Mouse (Mus musculus) heart, embryonic 10.5 days (tissue): ENCODE results near the gene Olfr169. TPM values are rescaled to one million over a fixed set of nuclear protein-coding genes. Genes with fewer than 3 reads are reported as not detected.
"Not testable (repeated sequence)": the region's sequence is repeated elsewhere in the genome, so short reads cannot be mapped to it uniquely, and the experiment has no call there.

Experiments used
- DNase-seq: peaks from one replicate; pipeline ENCODE4 v3.0.0-alpha.2; 2017; ENCODE audit warnings: low spot score
- H3K27ac ChIP-seq: fragments of 300-500 bp; sonication (generic); 2 replicates; pipeline ENCODE4 v1.5.1; 2016; ENCODE audit warnings: mild to moderate bottlenecking
- H3K27me3 ChIP-seq: fragments of 300-500 bp; sonication (generic); 2 replicates; pipeline ENCODE4 v1.6.1; 2016; ENCODE audit warnings: mild to moderate bottlenecking; ENCODE audit not compliant: poor library complexity, insufficient read depth, severe bottlenecking
- H3K36me3 ChIP-seq: fragments of 300-500 bp; sonication (generic); 2 replicates; pipeline ENCODE4 v1.6.1; 2016; ENCODE audit warnings: mild to moderate bottlenecking, moderate library complexity
- H3K4me1 ChIP-seq: fragments of 300-500 bp; sonication (generic); 2 replicates; pipeline ENCODE4 v1.6.1; 2016; ENCODE audit warnings: mild to moderate bottlenecking
- H3K4me3 ChIP-seq: fragments of 300-500 bp; sonication (generic); 2 replicates; pipeline ENCODE4 v1.5.1; 2016; ENCODE audit warnings: mild to moderate bottlenecking, moderate library complexity
- H3K9me3 ChIP-seq: fragments of 300-500 bp; sonication (generic); 2 replicates; pipeline ENCODE4 v1.6.1; 2016; ENCODE audit warnings: mild to moderate bottlenecking, moderate library complexity
- whole genome bisulfite sequencing: fragments of 180-500 bp; shearing (Covaris S2); methylation state at CpG from one replicate; pipeline ENCODE4 v1.1.7; 2016; 5-methylcytosine and 5-hydroxymethylcytosine counted together
- polyA plus RNA-seq: library from polyadenylated mRNA; unstranded; fragments of >200 nt; fragmentation: Nextera tagmentation; extraction: Ambion mirVana; gene quantifications from 2 replicates; pipeline ENCODE4 v1.2.1, GENCODE M21; 2016

Olfr169 gene
- not detected in 2 replicates for polyA plus RNA-seq

GRCm38 (mm10) chr16:19571709-19572108, at the start of gene Olfr169:
Gene Olfr169 (minus strand): TSS chr16:19571809.
- H3K4me1 ChIP-seq, DNase-seq, H3K27me3 ChIP-seq, H3K9me3 ChIP-seq, H3K36me3 ChIP-seq, H3K4me3 ChIP-seq, H3K27ac ChIP-seq: not testable (repeated sequence)
- 78% methylated on average over 2 of the region's 2 CpGs for WGBS

GRCm38 (mm10) chr16:19611782-19612181, 40.2 kb upstream of the Olfr169 start, which contains the start of gene Olfr170:
Gene Olfr170 (minus strand): TSS chr16:19611882.
- not testable (repeated sequence) for H3K9me3 ChIP-seq, H3K4me3 ChIP-seq, H3K27ac ChIP-seq, H3K27me3 ChIP-seq, H3K36me3 ChIP-seq, H3K4me1 ChIP-seq, DNase-seq
- 89% methylated on average over 2 of the region's 2 CpGs for WGBS

DNA sequence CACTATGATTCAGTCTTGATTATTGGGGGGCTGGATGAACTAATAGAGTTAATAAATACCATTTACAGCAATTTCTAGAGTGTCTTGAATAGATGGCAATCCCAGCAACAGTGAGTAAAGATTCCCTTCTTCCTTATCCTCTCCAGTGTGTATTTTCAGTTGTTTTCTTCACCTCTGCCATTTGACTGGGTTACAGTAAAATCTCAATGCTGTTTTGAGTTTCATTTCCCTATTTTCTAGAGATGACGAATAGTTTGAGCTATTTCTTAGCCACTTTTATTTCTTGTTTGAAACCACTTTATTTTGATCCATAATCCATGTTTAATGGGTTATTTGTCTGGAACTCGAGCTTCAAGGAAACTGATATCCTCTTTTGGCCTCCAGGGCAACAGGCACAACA, 31.6 kb upstream of the Olfr169 start:
- no peaks in the 10 kb centered on the region for H3K36me3 ChIP-seq
- no peak for DNase-seq
- no peaks in the 10 kb centered on the region for H3K4me1 ChIP-seq
- no peaks in the 10 kb centered on the region for H3K9me3 ChIP-seq
- H3K4me3 ChIP-seq, result no peak overlapping the region
- WGBS, result 54% methylated on average over 2 of the region's 2 CpGs
- no peaks in the 10 kb centered on the region for H3K27me3 ChIP-seq
- no peak overlapping the region for H3K27ac ChIP-seq

GRCm38 (mm10) chr16:19553429-19553828, 18.2 kb downstream of the Olfr169 start:
- DNase-seq, H3K9me3 ChIP-seq, H3K4me3 ChIP-seq, H3K36me3 ChIP-seq, H3K27ac ChIP-seq, H3K4me1 ChIP-seq, H3K27me3 ChIP-seq: not testable (repeated sequence)
- WGBS, result 88% methylated on average over 7 of the region's 7 CpGs

- WGBS, result 96% methylated on average over 3 of the region's 3 CpGs
- H3K27ac ChIP-seq, H3K36me3 ChIP-seq, DNase-seq, H3K9me3 ChIP-seq, H3K4me3 ChIP-seq, H3K4me1 ChIP-seq, H3K27me3 ChIP-seq: not testable (repeated sequence)
These were observed 19.4 kb downstream of the Olfr169 start for GRCm38 (mm10) chr16:19552246-19552645.

GRCm38 (mm10) chr16:19535455-19535854, 36.2 kb downstream of the Olfr169 start, which contains the start of gene Olfr168:
Gene Olfr168 (minus strand): TSS chr16:19535555.
- no peak within 1 kb of the TSS for H3K4me3 ChIP-seq
- H3K27me3 ChIP-seq, result no peaks in the 10 kb centered on the region
- no peak for DNase-seq
- H3K9me3 ChIP-seq, result no peaks in the 10 kb centered on the region
- H3K36me3 ChIP-seq, result no peaks in the 10 kb centered on the region
- H3K4me1 ChIP-seq, result no peaks in the 10 kb centered on the region
- no peak within 1 kb of the TSS for H3K27ac ChIP-seq

- Histone ChIP-seq H3K36me3 (no peaks in the 10 kb centered on the region), H3K27ac (no peak within 1 kb of the TSS), H3K4me1 (no peaks in the 10 kb centered on the region), H3K4me3 (no peak within 1 kb of the TSS), H3K9me3 (no peaks in the 10 kb centered on the region), H3K27me3 (no peaks in the 10 kb centered on the region)
- DNase-seq, result no peak
- 83% methylated on average over 2 of the region's 2 CpGs for WGBS
These were observed 49.4 kb downstream of the Olfr169 start, which contains the start of gene Olfr167 for GRCm38 (mm10) chr16:19522166-19522565. Gene Olfr167 (minus strand): TSS chr16:19522266.

Other genes with a start within 250 kb of the Olfr169 start
- not detected in 2 replicates for gene Olfr165, start 148.7 kb downstream of the Olfr169 start, polyA plus RNA-seq
- gene Olfr166, start 88.1 kb downstream of the Olfr169 start, polyA plus RNA-seq, result not detected in 2 replicates
- gene Olfr167, start 49.5 kb downstream of the Olfr169 start, polyA plus RNA-seq, result not detected in 2 replicates
- gene Olfr168, start 36.3 kb downstream of the Olfr169 start, polyA plus RNA-seq, result not detected in 2 replicates
- gene Olfr170, start 40.1 kb upstream of the Olfr169 start, polyA plus RNA-seq, result not detected in 2 replicates
- not detected in 2 replicates for gene Olfr171, start 58.1 kb upstream of the Olfr169 start, polyA plus RNA-seq
- gene Lamp3, start 134.6 kb upstream of the Olfr169 start, polyA plus RNA-seq, result not detected in 2 replicates
- gene B3gnt5, start 188.4 kb upstream of the Olfr169 start, polyA plus RNA-seq, result 29.3 and 31.0 TPM in 2 replicates